Mouse (Mus musculus) cerebellum, adult 2 months (tissue): ENCODE data around the gene Arhgap31.
A peak's percentile ranks its signal among the peaks of the same experiment; 100 is the strongest.

Source experiments
- CTCF ChIP-seq: fragments of 200-500 bp; IDR thresholded peaks from 2 replicates; pipeline ENCODE4 v1.5.1; 2011; ENCODE audit warnings: low read depth, mild to moderate bottlenecking, control low read depth, low read length, moderate library complexity, borderline replicate concordance; ENCODE audit not compliant: insufficient read depth
- POLR2A ChIP-seq: fragments of 200-500 bp; IDR thresholded peaks from 2 replicates; pipeline ENCODE4 v1.6.1; 2011; ENCODE audit warnings: low read length, control low read depth, borderline replicate concordance; ENCODE audit not compliant: insufficient read depth

DNA sequence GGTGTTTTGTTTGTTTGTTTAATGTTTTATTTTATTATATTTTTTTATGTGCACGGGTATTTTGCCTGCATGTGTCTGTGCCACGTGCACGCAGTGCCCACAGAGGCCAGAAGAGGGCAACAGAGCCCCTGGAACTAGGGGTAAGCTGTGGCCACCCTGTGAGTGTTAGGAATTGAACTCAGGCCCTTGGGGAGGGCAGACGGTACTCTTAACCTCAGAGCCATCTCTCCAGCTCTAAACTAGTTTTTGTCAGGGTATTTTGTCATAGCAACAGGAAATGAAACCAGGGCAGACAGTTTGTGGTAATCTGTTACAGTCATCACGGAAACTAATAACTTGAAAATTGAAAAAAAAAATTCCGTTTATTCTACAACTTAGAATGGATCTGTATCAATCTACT, 80.9 kb downstream of the Arhgap31 start:
- peak; percentile 42; the same call in 1 of the 2 replicates for TF ChIP-seq CTCF
- no peak for TF ChIP-seq POLR2A
